Mouse (Mus musculus) kidney, embryonic 14.5 days (tissue): ENCODE measurements around the gene Nfic. TPM values are rescaled to one million over a fixed set of nuclear protein-coding genes. Genes with fewer than 3 reads are reported as not detected.
"Not testable (repeated sequence)": the region's sequence is repeated elsewhere in the genome, so short reads cannot be mapped to it uniquely, and the experiment has no call there.

ENCODE experiments used
- ATAC-seq: fragments of 200-750 bp; cut with Nextera tagmentation; 2 replicates; pipeline ENCODE4 v1.8.0; 2017; ENCODE audit warnings: moderate number of reproducible peaks, mild to moderate bottlenecking, moderate TSS enrichment, moderate library complexity; ENCODE audit not compliant: low FRiP score, low TSS enrichment
- H3K27ac ChIP-seq: fragments of 300-500 bp; sonication (generic); 2 replicates; pipeline ENCODE4 v1.5.1; 2014; ENCODE audit warnings: low read depth, mild to moderate bottlenecking, low read length, moderate library complexity, mixed read lengths
- H3K27me3 ChIP-seq: fragments of 300-500 bp; sonication (generic); 2 replicates; pipeline ENCODE4 v1.6.1; 2014; ENCODE audit warnings: mild to moderate bottlenecking, low read length; ENCODE audit not compliant: control insufficient read depth, insufficient read depth
- H3K36me3 ChIP-seq: fragments of 300-500 bp; sonication (generic); 2 replicates; pipeline ENCODE4 v1.6.1; 2014; ENCODE audit warnings: low read length, mixed read lengths; ENCODE audit not compliant: control insufficient read depth, insufficient read depth
- H3K4me1 ChIP-seq: fragments of 300-500 bp; sonication (generic); 2 replicates; pipeline ENCODE4 v1.6.1; 2014; ENCODE audit warnings: low read length, mixed read lengths; ENCODE audit not compliant: control insufficient read depth, insufficient read depth
- H3K4me2 ChIP-seq: fragments of 300-500 bp; sonication (generic); replicated peaks from 2 replicates; pipeline ENCODE4 v1.6.1; 2014; ENCODE audit warnings: low read depth, mild to moderate bottlenecking, low read length
- H3K4me3 ChIP-seq: fragments of 300-500 bp; sonication (generic); 2 replicates; pipeline ENCODE4 v1.5.1; 2014; ENCODE audit warnings: mild to moderate bottlenecking, low read length
- H3K9ac ChIP-seq: fragments of 300-500 bp; sonication (generic); 2 replicates; pipeline ENCODE4 v1.6.1; 2014; ENCODE audit warnings: low read depth, mild to moderate bottlenecking, low read length, moderate library complexity
- H3K9me3 ChIP-seq: fragments of 300-500 bp; sonication (generic); 2 replicates; pipeline ENCODE4 v1.6.1; 2016; ENCODE audit warnings: low read length; ENCODE audit not compliant: control insufficient read depth
- WGBS: fragments of 180-500 bp; shearing (Covaris S2); extraction: QIAGEN DNeasy Blood & Tissue Kit; methylation state at CpG from one replicate; pipeline ENCODE4 v1.1.7; 2014; 5-methylcytosine and 5-hydroxymethylcytosine counted together
- polyA plus RNA-seq: library from polyadenylated mRNA; unstranded; fragments of >200 nt; fragmentation: Nextera tagmentation; extraction: Ambion mirVana; gene quantifications from 2 replicates; pipeline ENCODE4 v1.2.1, GENCODE M21; 2014

The Nfic gene
- polyA plus RNA-seq, 1 experiment from 2014 or later = 59.0 TPM

DNA sequence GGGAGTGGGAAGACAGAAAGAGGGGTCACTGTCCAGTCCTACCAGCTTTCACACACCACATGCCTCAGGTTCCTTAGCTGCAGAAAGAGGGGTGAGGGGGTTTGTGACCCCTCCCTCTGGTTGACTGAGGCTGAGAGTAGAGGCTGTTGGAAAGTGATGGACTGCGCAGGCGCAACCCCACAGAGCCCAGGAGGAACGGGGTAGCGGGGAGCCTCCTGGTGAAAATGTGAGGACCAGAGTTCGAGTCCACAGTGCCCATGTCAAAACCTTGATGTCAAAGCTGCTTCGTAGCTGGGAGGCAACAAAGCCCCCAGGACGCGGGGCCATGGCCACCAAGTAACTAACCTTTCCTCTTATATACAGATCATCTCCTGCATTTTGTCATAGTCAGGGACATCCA lies 2.2 kb upstream of the Nfic start:
- H3K9me3 ChIP-seq = no peaks in the 10 kb centered on the region
- no peak overlapping the region for H3K4me3 ChIP-seq
- no peak overlapping the region for H3K9ac ChIP-seq
- no peaks in the 10 kb centered on the region for H3K36me3 ChIP-seq
- no peaks in the 10 kb centered on the region for H3K4me1 ChIP-seq
- H3K4me2 ChIP-seq = no peak overlapping the region
- no peak for ATAC-seq
- H3K27me3 ChIP-seq = peaks cover 90% of the 10 kb centered on the region
- WGBS = 86% methylated on average over 8 of the region's 8 CpGs
- H3K27ac ChIP-seq = no peak overlapping the region

- H3K36me3 ChIP-seq = no peaks in the 10 kb centered on the region
- no peak for ATAC-seq
- H3K4me2 ChIP-seq = no peak overlapping the region
- no peaks in the 10 kb centered on the region for H3K4me1 ChIP-seq
- H3K27me3 ChIP-seq = peaks cover 90% of the 10 kb centered on the region
- H3K9ac ChIP-seq = no peak overlapping the region
- H3K27ac ChIP-seq = no peak overlapping the region
- H3K4me3 ChIP-seq = no peak overlapping the region
- H3K9me3 ChIP-seq = no peaks in the 10 kb centered on the region
- 51% methylated on average over 12 of the region's 12 CpGs for WGBS
Measured at GRCm38 (mm10) chr10:81456983-81457563, 1.6 kb upstream of the Nfic start.

- Histone ChIP-seq H3K9ac (no peak overlapping the region), H3K36me3 (no peaks in the 10 kb centered on the region), H3K9me3 (no peaks in the 10 kb centered on the region), H3K4me3 (no peak overlapping the region), H3K27me3 (peaks cover 83% of the 10 kb centered on the region), H3K4me1 (no peaks in the 10 kb centered on the region), H3K27ac (no peak overlapping the region), H3K4me2 (no peak overlapping the region)
- no peak for ATAC-seq
- WGBS = 83% methylated on average over 2 of the region's 2 CpGs
Measured at GRCm38 (mm10) chr10:81454106-81454505, 1.3 kb downstream of the Nfic start.

- no peak for ATAC-seq
- WGBS = 3% methylated on average over 14 of the region's 14 CpGs
- Histone ChIP-seq H3K4me2 (no peak overlapping the region), H3K4me3 (no peak overlapping the region), H3K9ac (no peak overlapping the region), H3K9me3 (no peaks in the 10 kb centered on the region), H3K27me3 (peaks cover 78% of the 10 kb centered on the region), H3K27ac (no peak overlapping the region), H3K36me3 (no peaks in the 10 kb centered on the region), H3K4me1 (no peaks in the 10 kb centered on the region)
Measured at GRCm38 (mm10) chr10:81452947-81453288, 2.5 kb downstream of the Nfic start.

GRCm38 (mm10) chr10:81452237-81452946 lies 3.0 kb downstream of the Nfic start:
- Histone ChIP-seq H3K9ac (peak overlapping the region; percentile 18; the same call in 1 of the 2 replicates), H3K27me3 (peaks cover 73% of the 10 kb centered on the region), H3K4me2 (no peak overlapping the region), H3K36me3 (no peaks in the 10 kb centered on the region), H3K9me3 (no peaks in the 10 kb centered on the region), H3K4me3 (no peak overlapping the region), H3K27ac (no peak overlapping the region), H3K4me1 (no peaks in the 10 kb centered on the region)
- ATAC-seq = no peak
- WGBS = 10% methylated on average over 36 of the region's 36 CpGs

GRCm38 (mm10) chr10:81451365-81451745 lies 4.1 kb downstream of the Nfic start:
- no peak overlapping the region for H3K9ac ChIP-seq
- H3K9me3 ChIP-seq = no peaks in the 10 kb centered on the region
- H3K4me1 ChIP-seq = no peaks in the 10 kb centered on the region
- no peak overlapping the region for H3K27ac ChIP-seq
- no peak overlapping the region for H3K4me2 ChIP-seq
- no peaks in the 10 kb centered on the region for H3K36me3 ChIP-seq
- no peak overlapping the region for H3K4me3 ChIP-seq
- 41% methylated on average over 6 of the region's 6 CpGs for WGBS
- H3K27me3 ChIP-seq = peaks cover 62% of the 10 kb centered on the region
- ATAC-seq = no peak

GRCm38 (mm10) chr10:81450641-81451364 lies 4.6 kb downstream of the Nfic start:
- 62% methylated on average over 9 of the region's 9 CpGs for WGBS
- Histone ChIP-seq H3K27ac (no peak overlapping the region), H3K9ac (no peak overlapping the region), H3K4me2 (no peak overlapping the region), H3K27me3 (peaks cover 58% of the 10 kb centered on the region), H3K9me3 (no peaks in the 10 kb centered on the region), H3K4me1 (no peaks in the 10 kb centered on the region), H3K4me3 (no peak overlapping the region), H3K36me3 (no peaks in the 10 kb centered on the region)
- ATAC-seq = no peak

- Histone ChIP-seq H3K9ac (no peak overlapping the region), H3K27ac (no peak overlapping the region), H3K4me1 (no peaks in the 10 kb centered on the region), H3K4me3 (no peak overlapping the region), H3K36me3 (no peaks in the 10 kb centered on the region), H3K4me2 (no peak overlapping the region), H3K9me3 (no peaks in the 10 kb centered on the region), H3K27me3 (peaks cover 51% of the 10 kb centered on the region)
- ATAC-seq = peak; percentile 64
- WGBS = 1% methylated on average over 7 of the region's 7 CpGs
Measured at GRCm38 (mm10) chr10:81450140-81450539, 5.3 kb downstream of the Nfic start.

DNA sequence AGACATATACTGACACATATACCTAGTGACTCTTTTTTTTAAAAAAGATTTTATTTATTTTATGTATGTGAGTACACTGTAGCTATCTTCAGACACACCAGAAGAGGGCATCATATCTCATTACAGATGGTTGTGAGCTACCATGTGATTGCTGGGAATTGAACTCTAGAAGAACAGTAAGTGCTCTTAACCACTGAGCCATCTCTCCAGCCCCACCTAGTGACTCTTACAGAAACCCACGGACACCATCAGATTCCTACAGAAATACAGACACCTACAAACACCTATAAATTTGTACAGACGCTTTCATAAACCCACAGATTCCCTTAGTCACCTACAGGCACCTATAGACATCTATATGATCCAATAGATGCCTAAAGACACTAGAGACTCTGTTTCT lies 9.9 kb downstream of the Nfic start:
- not testable (repeated sequence) for H3K9me3 ChIP-seq, H3K9ac ChIP-seq, H3K27me3 ChIP-seq, ATAC-seq, H3K4me3 ChIP-seq, H3K27ac ChIP-seq, H3K36me3 ChIP-seq, H3K4me1 ChIP-seq, H3K4me2 ChIP-seq
- WGBS = 35% methylated on average over 2 of the region's 2 CpGs
